9 mouse cellular contexts compared by ENCODE assay signal in the genomic region with DNA sequence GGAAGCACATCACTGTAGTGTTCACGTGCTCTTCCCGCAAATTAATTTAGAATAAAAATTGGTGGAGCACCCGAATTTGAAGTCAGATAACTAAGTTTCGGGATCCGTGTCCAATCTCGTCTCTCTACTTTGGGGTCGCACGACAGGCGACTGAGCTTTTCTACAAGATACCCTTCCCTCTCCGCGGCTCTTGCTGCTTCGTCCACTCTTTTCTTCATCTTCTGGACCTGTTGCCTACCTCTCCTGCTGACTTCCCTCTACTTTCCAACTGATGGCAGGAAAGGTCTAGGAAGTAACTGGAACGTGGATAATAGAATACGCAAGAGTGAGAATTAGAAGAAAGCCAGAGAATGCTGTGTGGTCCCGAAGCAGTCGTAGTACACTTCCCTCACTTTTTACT. TPM values are rescaled to one million over a fixed set of nuclear protein-coding genes. Genes with fewer than 3 reads are reported as not detected.
A peak's percentile ranks its signal among the peaks of the same experiment; 100 is the strongest.
DNase-seq lines count a peak whose midpoint lies in the region; ATAC-seq and TF ChIP-seq lines count a peak whose summit lies in the region.
"Had no signal": no experiment of that assay in that cellular context is flagged by ENCODE, and none has a peak within 500 bp of the region (broad histone marks: within the 10 kb centered on the region; RNA-seq: fewer than 3 reads in every experiment).

No protein-coding gene starts in this region.

- no peak for DNase-seq in lung, postnatal 25 days (ENCODE audit: low spot score)
- no peak for DNase-seq in ovary, postnatal 10 days (ENCODE audit: low spot score)
- DNase-seq in urinary bladder, postnatal 10 days (ENCODE audit: low spot score): no peak
- DNase-seq in cerebellum, adult 11 months: no peak

- WGBS in lung, embryonic 16.5 days: 1% methylated on average over 16 of the region's 16 CpGs
- WGBS in intestine, embryonic 16.5 days: 3% methylated on average over 16 of the region's 16 CpGs
- under 1% methylated on average over 16 of the region's 16 CpGs for WGBS in neural tube, embryonic 13.5 days

- no peak for TF ChIP-seq POLR2A in embryonic fibroblast, embryonic 13.5 days (IDR thresholded peaks at IDR 0.05; ENCODE audit: low read depth, low read length)

- H3K27me3 ChIP-seq in lung, embryonic 16.5 days (ENCODE audit: control insufficient read depth, insufficient read depth, low read depth, low read length): peaks cover 5% of the 10 kb centered on the region
- H3K27me3 ChIP-seq in intestine, embryonic 16.5 days (replicated peaks; ENCODE audit: control insufficient read depth, insufficient read depth, low read length): no peaks in the 10 kb centered on the region
- peaks cover 88% of the 10 kb centered on the region for H3K27me3 ChIP-seq in neural tube, embryonic 13.5 days

- peak overlapping the region; percentile 45 for H3K4me3 ChIP-seq in lung, embryonic 16.5 days (ENCODE audit: low read length)
- peak overlapping the region; percentile 76 for H3K4me3 ChIP-seq in embryonic fibroblast, embryonic 13.5 days (ENCODE audit: insufficient read depth, low read length)
- H3K4me3 ChIP-seq in intestine, embryonic 16.5 days (ENCODE audit: low read length): peak overlapping the region; percentile 49
- peak overlapping the region; percentile 34 for H3K4me3 ChIP-seq in neural tube, embryonic 13.5 days

- H3K9me3 ChIP-seq in lung, embryonic 16.5 days (ENCODE audit: control insufficient read depth, low read length): no peaks in the 10 kb centered on the region
- no peaks in the 10 kb centered on the region for H3K9me3 ChIP-seq in intestine, embryonic 16.5 days (ENCODE audit: control insufficient read depth, low read length)
- no peaks in the 10 kb centered on the region for H3K9me3 ChIP-seq in neural tube, embryonic 13.5 days

- peak overlapping the region; percentile 85 for H3K4me2 ChIP-seq in lung, embryonic 16.5 days (ENCODE audit: low read depth, low read length)
- H3K4me2 ChIP-seq in intestine, embryonic 16.5 days (ENCODE audit: low read depth, low read length): peak overlapping the region; percentile 61
- peak overlapping the region; percentile 55 for H3K4me2 ChIP-seq in neural tube, embryonic 13.5 days

- 0 out of 2 replicates have a peak overlapping the region, but pooled peaks have one; percentile 35 for H3K9ac ChIP-seq in lung, embryonic 16.5 days (ENCODE audit: low read length)
- H3K9ac ChIP-seq in intestine, embryonic 16.5 days (ENCODE audit: low read depth, low read length): peak overlapping the region; percentile 34; the same call in 1 of the 2 replicates
- H3K9ac ChIP-seq in neural tube, embryonic 13.5 days: no peak overlapping the region

- H3K36me3 ChIP-seq in lung, embryonic 16.5 days (ENCODE audit: control insufficient read depth, insufficient read depth, low read length): no peaks in the 10 kb centered on the region
- no peaks in the 10 kb centered on the region for H3K36me3 ChIP-seq in intestine, embryonic 16.5 days (ENCODE audit: control insufficient read depth, insufficient read depth, low read length)
- H3K36me3 ChIP-seq in neural tube, embryonic 13.5 days: no peaks in the 10 kb centered on the region

- H3K4me1 ChIP-seq in lung, embryonic 16.5 days (replicated peaks; ENCODE audit: control insufficient read depth, insufficient read depth, low read length): peaks cover 7% of the 10 kb centered on the region; the same call in 1 of the 2 replicates
- H3K4me1 ChIP-seq in embryonic fibroblast, embryonic 13.5 days (ENCODE audit: control insufficient read depth, insufficient read depth, low read length): 0 out of 2 replicates have a peak, but pooled peaks cover 2% of the 10 kb centered on the region
- peaks cover 3% of the 10 kb centered on the region; the same call in 1 of the 2 replicates for H3K4me1 ChIP-seq in intestine, embryonic 16.5 days (ENCODE audit: control insufficient read depth, insufficient read depth, low read length)
- H3K4me1 ChIP-seq in neural tube, embryonic 13.5 days (replicated peaks): peaks cover 19% of the 10 kb centered on the region

- TF ChIP-seq CTCF in embryonic fibroblast, embryonic 13.5 days (IDR thresholded peaks at IDR 0.05; ENCODE audit: borderline replicate concordance, insufficient read depth, low read length): no peak

- no peak overlapping the region for H3K27ac ChIP-seq in lung, embryonic 16.5 days (ENCODE audit: low read length)
- no peak overlapping the region for H3K27ac ChIP-seq in embryonic fibroblast, embryonic 13.5 days (ENCODE audit: insufficient read depth, low read length)
- no peak overlapping the region for H3K27ac ChIP-seq in intestine, embryonic 16.5 days (ENCODE audit: low read length)
- no peak overlapping the region for H3K27ac ChIP-seq in neural tube, embryonic 13.5 days (replicated peaks)

- no peak for ATAC-seq in lung, embryonic 16.5 days (ENCODE audit: low read depth)
- no peak for ATAC-seq in intestine, embryonic 16.5 days
- no peak for ATAC-seq in neural tube, embryonic 13.5 days (ENCODE audit: low read depth)
- ATAC-seq: activated CD4-positive, CD25-positive, alpha-beta regulatory T cell, adult 4 months had no signal

RNA-seq across cellular contexts. Expression of a gene that starts 26.9 kb away (rescaled TPM):
- 7.9 and 12.5 TPM in 2 replicates for polyA plus RNA-seq in lung, embryonic 16.5 days (2015; fragmentation: Nextera tagmentation; extraction: Ambion mirVana)
- polyA plus RNA-seq in embryonic fibroblast, embryonic 13.5 days (2011; ENCODE audit: insufficient read length, low read depth, missing spikeins): 2.9 and 5.0 TPM in 2 replicates
- polyA plus RNA-seq in intestine, embryonic 16.5 days (2015; fragmentation: Nextera tagmentation; extraction: Ambion mirVana): 4.4 and 4.7 TPM in 2 replicates
- polyA plus RNA-seq in neural tube, embryonic 13.5 days (2015; fragmentation: Nextera tagmentation; extraction: Ambion mirVana): 16.0 and 16.3 TPM in 2 replicates
- polyA plus RNA-seq: activated CD4-positive, CD25-positive, alpha-beta regulatory T cell, adult 4 months had no signal
